Mouse (Mus musculus): Measurements from ENCODE around the gene Myof. TPM values are rescaled to one million over a fixed set of nuclear protein-coding genes. Genes with fewer than 3 reads are reported as not detected.

Gene Myof
- polyA plus RNA-seq, 1 experiment from 2014 or later = 36.4 TPM

- Histone ChIP-seq H3K4me1 (ENCODE audit: insufficient read depth, low read depth, low read length) (no peaks in the 10 kb centered on the region), H3K27me3 (replicated peaks; ENCODE audit: insufficient read depth, low read length) (no peaks in the 10 kb centered on the region), H3K9me3 (ENCODE audit: low read length) (no peaks in the 10 kb centered on the region), H3K36me3 (ENCODE audit: insufficient read depth, low read length) (no peaks in the 10 kb centered on the region), H3K4me2 (replicated peaks; ENCODE audit: low read depth, low read length) (no peak overlapping the region), H3K9ac (replicated peaks; ENCODE audit: low read depth) (no peak overlapping the region), H3K27ac (ENCODE audit: low read length) (no peak overlapping the region), H3K4me3 (ENCODE audit: low read depth, low read length) (no peak overlapping the region)
- no peak for ATAC-seq
- no peak for DNase-seq (ENCODE audit: low spot score)
- WGBS = 41% methylated on average over 3 of the region's 3 CpGs
- TF ChIP-seq CTCF (IDR thresholded peaks at IDR 0.05) (no peak), EP300 (IDR thresholded peaks at IDR 0.05) (no peak)
Measured at GRCm38 (mm10) chr19:37924266-37924665, 119.1 kb downstream of the Myof start.

GRCm38 (mm10) chr19:37921098-37921497 is 122.3 kb downstream of the Myof start:
- H3K9ac ChIP-seq (replicated peaks; ENCODE audit: low read depth) = no peak overlapping the region
- H3K4me1 ChIP-seq (ENCODE audit: insufficient read depth, low read depth, low read length) = no peaks in the 10 kb centered on the region
- TF ChIP-seq EP300 (IDR thresholded peaks at IDR 0.05) (no peak; the same call in 1 of the 2 replicates), CTCF (IDR thresholded peaks at IDR 0.05) (no peak)
- WGBS = 55% methylated on average over 5 of the region's 5 CpGs
- no peaks in the 10 kb centered on the region for H3K9me3 ChIP-seq (ENCODE audit: low read length)
- no peak overlapping the region for H3K27ac ChIP-seq (ENCODE audit: low read length)
- H3K27me3 ChIP-seq (replicated peaks; ENCODE audit: insufficient read depth, low read length) = no peaks in the 10 kb centered on the region
- ATAC-seq = peak; percentile 54
- no peak overlapping the region for H3K4me2 ChIP-seq (replicated peaks; ENCODE audit: low read depth, low read length)
- peaks cover 13% of the 10 kb centered on the region; the same call in 1 of the 2 replicates for H3K36me3 ChIP-seq (ENCODE audit: insufficient read depth, low read length)
- no peak for DNase-seq (ENCODE audit: low spot score)
- H3K4me3 ChIP-seq (ENCODE audit: low read depth, low read length) = no peak overlapping the region

- ATAC-seq = peak; percentile 87
- Histone ChIP-seq H3K27ac (ENCODE audit: low read length) (no peak overlapping the region), H3K27me3 (replicated peaks; ENCODE audit: insufficient read depth, low read length) (no peaks in the 10 kb centered on the region), H3K36me3 (ENCODE audit: insufficient read depth, low read length) (peaks cover 13% of the 10 kb centered on the region; the same call in 1 of the 2 replicates), H3K9ac (replicated peaks; ENCODE audit: low read depth) (no peak overlapping the region), H3K9me3 (ENCODE audit: low read length) (no peaks in the 10 kb centered on the region), H3K4me3 (ENCODE audit: low read depth, low read length) (no peak overlapping the region), H3K4me2 (replicated peaks; ENCODE audit: low read depth, low read length) (no peak overlapping the region), H3K4me1 (ENCODE audit: insufficient read depth, low read depth, low read length) (no peaks in the 10 kb centered on the region)
- DNase-seq (ENCODE audit: low spot score) = peak; percentile 56
- WGBS = 36% methylated on average over 12 of the region's 12 CpGs
- peak; percentile 76 for TF ChIP-seq EP300 (IDR thresholded peaks at IDR 0.05)
- TF ChIP-seq CTCF (IDR thresholded peaks at IDR 0.05) = no peak
Measured at GRCm38 (mm10) chr19:37918515-37918932, 124.9 kb downstream of the Myof start.

DNA sequence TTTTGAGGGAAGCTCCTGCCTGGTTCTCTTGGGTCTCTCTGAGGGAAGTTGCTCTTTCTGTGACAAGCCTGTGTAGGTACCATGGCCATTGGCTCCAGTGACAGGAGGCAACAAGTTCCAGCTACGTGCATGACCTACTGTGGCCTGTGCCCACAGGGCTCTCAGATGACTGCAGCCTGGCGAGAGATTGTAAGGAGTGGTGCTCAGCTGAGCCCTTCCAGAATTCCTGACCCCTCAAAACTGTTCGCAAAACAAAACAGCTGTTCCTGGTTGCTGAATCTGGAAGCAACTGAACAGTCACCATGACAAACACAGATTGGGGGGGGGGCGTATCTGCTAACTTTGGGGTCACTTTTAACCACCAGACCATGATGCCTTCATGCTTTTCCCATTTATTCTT is 129.1 kb downstream of the Myof start:
- Histone ChIP-seq H3K9me3 (ENCODE audit: low read length) (no peaks in the 10 kb centered on the region), H3K4me1 (ENCODE audit: insufficient read depth, low read depth, low read length) (no peaks in the 10 kb centered on the region), H3K27ac (ENCODE audit: low read length) (no peak overlapping the region), H3K4me2 (replicated peaks; ENCODE audit: low read depth, low read length) (no peak overlapping the region), H3K4me3 (ENCODE audit: low read depth, low read length) (no peak overlapping the region), H3K27me3 (replicated peaks; ENCODE audit: insufficient read depth, low read length) (no peaks in the 10 kb centered on the region), H3K9ac (replicated peaks; ENCODE audit: low read depth) (no peak overlapping the region), H3K36me3 (ENCODE audit: insufficient read depth, low read length) (peaks cover 17% of the 10 kb centered on the region; the same call in 1 of the 2 replicates)
- no peak for DNase-seq (ENCODE audit: low spot score)
- no peak for TF ChIP-seq CTCF (IDR thresholded peaks at IDR 0.05)
- no peak for TF ChIP-seq EP300 (IDR thresholded peaks at IDR 0.05)
- 66% methylated on average over 4 of the region's 4 CpGs for WGBS
- no peak for ATAC-seq

- ATAC-seq (peak; percentile 46), DNase-seq (ENCODE audit: low spot score) (peak; percentile 44)
- Histone ChIP-seq H3K36me3 (ENCODE audit: insufficient read depth, low read length) (0 out of 2 replicates have a peak, but pooled peaks cover 13% of the 10 kb centered on the region), H3K4me1 (ENCODE audit: insufficient read depth, low read depth, low read length) (no peaks in the 10 kb centered on the region), H3K4me3 (ENCODE audit: low read depth, low read length) (no peak overlapping the region), H3K27ac (ENCODE audit: low read length) (no peak overlapping the region), H3K9me3 (ENCODE audit: low read length) (no peaks in the 10 kb centered on the region), H3K4me2 (replicated peaks; ENCODE audit: low read depth, low read length) (no peak overlapping the region), H3K9ac (replicated peaks; ENCODE audit: low read depth) (no peak overlapping the region), H3K27me3 (replicated peaks; ENCODE audit: insufficient read depth, low read length) (no peaks in the 10 kb centered on the region)
- 61% methylated on average over 6 of the region's 6 CpGs for WGBS
- TF ChIP-seq EP300 (IDR thresholded peaks at IDR 0.05) (no peak), CTCF (IDR thresholded peaks at IDR 0.05) (no peak)
Measured at GRCm38 (mm10) chr19:37912501-37912900, 130.9 kb downstream of the Myof start.

DNA sequence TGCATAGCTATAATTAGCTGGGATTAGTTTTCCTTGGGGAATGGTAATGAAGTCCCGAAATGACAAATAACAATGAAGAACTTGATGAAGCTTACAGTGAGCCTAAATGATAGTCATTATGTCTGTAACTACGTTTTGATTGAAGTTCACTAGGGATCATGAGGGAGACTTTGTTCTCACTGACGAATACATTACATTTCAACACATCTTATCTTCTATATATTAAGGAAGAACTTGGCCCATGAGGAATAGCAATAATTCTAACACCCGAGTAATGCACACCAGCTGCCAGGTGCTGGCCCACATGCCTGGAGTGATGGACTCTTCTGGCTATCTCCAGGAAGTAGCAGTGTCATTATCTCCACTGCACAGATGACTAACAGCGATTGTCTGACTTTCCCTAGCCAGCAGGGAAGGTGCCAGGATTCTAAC is 133.5 kb downstream of the Myof start:
- no peak overlapping the region for H3K9ac ChIP-seq (replicated peaks; ENCODE audit: low read depth)
- H3K4me1 ChIP-seq (ENCODE audit: insufficient read depth, low read depth, low read length) = no peaks in the 10 kb centered on the region
- TF ChIP-seq EP300 (IDR thresholded peaks at IDR 0.05) = no peak
- no peak for TF ChIP-seq CTCF (IDR thresholded peaks at IDR 0.05)
- H3K27ac ChIP-seq (ENCODE audit: low read length) = no peak overlapping the region
- DNase-seq (ENCODE audit: low spot score) = no peak
- ATAC-seq = no peak
- H3K36me3 ChIP-seq (ENCODE audit: insufficient read depth, low read length) = 0 out of 2 replicates have a peak, but pooled peaks cover 8% of the 10 kb centered on the region
- H3K4me2 ChIP-seq (replicated peaks; ENCODE audit: low read depth, low read length) = no peak overlapping the region
- no peaks in the 10 kb centered on the region for H3K27me3 ChIP-seq (replicated peaks; ENCODE audit: insufficient read depth, low read length)
- 58% methylated on average over 5 of the region's 5 CpGs for WGBS
- no peaks in the 10 kb centered on the region for H3K9me3 ChIP-seq (ENCODE audit: low read length)
- no peak overlapping the region for H3K4me3 ChIP-seq (ENCODE audit: low read depth, low read length)
